Mouse (Mus musculus): ENCODE data around the gene Gm19426. TPM values are rescaled to one million over a fixed set of nuclear protein-coding genes. Genes with fewer than 3 reads are reported as not detected.

The Gm19426 gene
- polyA plus RNA-seq (2012; ENCODE audit: insufficient read depth, insufficient read length, low replicate concordance, missing spikeins), result not detected in 2 replicates

DNA sequence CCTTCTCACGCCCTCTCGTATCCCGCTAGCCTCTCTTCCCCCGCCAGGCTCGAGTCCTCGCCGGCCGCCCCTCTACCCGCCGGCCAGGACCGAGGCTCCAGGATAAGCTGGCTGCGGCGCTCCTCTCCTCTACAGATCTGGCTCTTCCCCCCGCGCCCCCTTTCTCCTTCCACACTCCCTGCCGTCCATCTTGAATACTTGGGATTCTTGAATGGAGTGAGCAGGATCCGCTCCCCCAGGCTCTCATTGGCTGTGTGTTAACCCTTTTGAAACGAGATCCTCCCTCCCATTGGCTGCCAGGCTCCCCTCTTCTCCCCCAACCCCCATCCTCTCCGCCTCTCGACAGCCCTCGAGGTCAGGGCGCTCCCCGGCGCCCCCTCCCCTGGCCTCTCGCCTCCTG is at the start of gene Gm19426:
Gene Gm19426, minus strand, starts transcription at position 95 of the 400 bp plus-strand sequence.
- Histone ChIP-seq H3K4me1 (ENCODE audit: control insufficient read depth, insufficient read depth, low read length) (peaks cover 29% of the 10 kb centered on the region), H3K27ac (ENCODE audit: insufficient read depth, low read depth, low read length) (peak within 1 kb of the TSS; percentile 46; the same call in 1 of the 2 replicates)
- WGBS, result under 1% methylated on average over 25 of the region's 25 CpGs

GRCm38 (mm10) chr2:84793154-84793553 is 49.7 kb upstream of the Gm19426 start:
- TF ChIP-seq POLR2A (IDR thresholded peaks at IDR 0.05; ENCODE audit: insufficient read depth, low read depth, low read length), result no peak
- no peak for TF ChIP-seq CTCF (IDR thresholded peaks at IDR 0.05; ENCODE audit: insufficient read depth, low read depth, low read length)
- WGBS, result 94% methylated on average over 3 of the region's 3 CpGs
- H3K27ac ChIP-seq (ENCODE audit: insufficient read depth, low read depth, low read length), result no peak overlapping the region
- H3K4me1 ChIP-seq (ENCODE audit: control insufficient read depth, insufficient read depth, low read length), result peaks cover under 1% of the 10 kb centered on the region; the same call in 1 of the 2 replicates
- no peak overlapping the region for H3K4me3 ChIP-seq (ENCODE audit: insufficient read depth, low read depth, low read length)

More for the DNA sequence above, at the start of gene Gm19426:
- peak; percentile 50 for TF ChIP-seq POLR2A (IDR thresholded peaks at IDR 0.05; ENCODE audit: insufficient read depth, low read depth, low read length)
- TF ChIP-seq CTCF (IDR thresholded peaks at IDR 0.05; ENCODE audit: insufficient read depth, low read depth, low read length), result no peak
- H3K4me3 ChIP-seq (ENCODE audit: insufficient read depth, low read depth, low read length), result peak within 1 kb of the TSS; percentile 67

GRCm38 (mm10) chr2:84792516-84792915 is 49.1 kb upstream of the Gm19426 start:
- Histone ChIP-seq H3K4me3 (ENCODE audit: insufficient read depth, low read depth, low read length) (no peak overlapping the region), H3K27ac (ENCODE audit: insufficient read depth, low read depth, low read length) (no peak overlapping the region), H3K4me1 (ENCODE audit: control insufficient read depth, insufficient read depth, low read length) (no peaks in the 10 kb centered on the region)
- TF ChIP-seq POLR2A (IDR thresholded peaks at IDR 0.05; ENCODE audit: insufficient read depth, low read depth, low read length) (no peak), CTCF (IDR thresholded peaks at IDR 0.05; ENCODE audit: insufficient read depth, low read depth, low read length) (no peak)
- 76% methylated on average over 3 of the region's 3 CpGs for WGBS

- TF ChIP-seq CTCF (IDR thresholded peaks at IDR 0.05; ENCODE audit: insufficient read depth, low read depth, low read length) (no peak), POLR2A (IDR thresholded peaks at IDR 0.05; ENCODE audit: insufficient read depth, low read depth, low read length) (no peak)
- Histone ChIP-seq H3K4me1 (ENCODE audit: control insufficient read depth, insufficient read depth, low read length) (no peaks in the 10 kb centered on the region), H3K27ac (ENCODE audit: insufficient read depth, low read depth, low read length) (no peak overlapping the region), H3K4me3 (ENCODE audit: insufficient read depth, low read depth, low read length) (no peak overlapping the region)
- 68% methylated on average over 9 of the region's 9 CpGs for WGBS
Observed at GRCm38 (mm10) chr2:84790418-84790817, 47.0 kb upstream of the Gm19426 start.

- Histone ChIP-seq H3K4me3 (ENCODE audit: insufficient read depth, low read depth, low read length) (no peak overlapping the region), H3K4me1 (ENCODE audit: control insufficient read depth, insufficient read depth, low read length) (no peaks in the 10 kb centered on the region), H3K27ac (ENCODE audit: insufficient read depth, low read depth, low read length) (no peak overlapping the region)
- WGBS, result 77% methylated on average over 3 of the region's 3 CpGs
- TF ChIP-seq POLR2A (IDR thresholded peaks at IDR 0.05; ENCODE audit: insufficient read depth, low read depth, low read length) (no peak), CTCF (IDR thresholded peaks at IDR 0.05; ENCODE audit: insufficient read depth, low read depth, low read length) (no peak)
Observed at GRCm38 (mm10) chr2:84788316-84788715, 44.9 kb upstream of the Gm19426 start.

DNA sequence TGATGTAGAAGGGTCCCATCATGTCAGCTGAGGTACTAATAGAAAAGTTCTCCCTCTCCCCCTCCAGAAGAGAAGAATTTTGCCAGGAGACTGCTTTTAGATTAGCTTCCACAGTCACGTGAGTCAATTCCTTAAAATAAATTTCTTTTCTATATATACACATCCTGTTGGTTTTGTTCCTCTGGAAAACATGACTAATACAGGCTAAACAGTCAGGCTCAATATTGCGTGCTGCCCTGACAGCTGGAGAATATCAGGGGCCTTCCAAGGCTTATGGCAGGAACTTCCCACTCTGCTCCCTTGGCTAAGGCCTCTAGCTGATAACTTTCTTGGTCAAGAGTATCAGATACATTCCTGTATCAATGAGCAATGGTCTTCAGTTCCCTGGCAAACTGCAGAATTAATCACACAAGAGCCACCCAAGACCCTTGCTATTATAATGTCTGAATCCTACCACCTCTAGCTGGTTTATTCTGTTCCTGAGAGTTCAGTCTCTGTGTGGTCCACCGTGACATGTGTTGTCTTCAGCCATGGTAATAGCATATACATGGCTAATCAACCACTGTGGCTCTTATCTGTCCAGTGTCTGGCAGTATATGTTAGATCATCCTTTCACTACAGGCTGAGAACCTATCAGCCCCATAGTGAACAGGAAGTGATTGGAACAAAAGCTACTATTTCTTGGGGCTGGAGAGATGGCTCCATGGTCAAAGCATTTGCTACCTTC is 40.5 kb upstream of the Gm19426 start:
- WGBS, result 48% methylated on average over 3 of the region's 3 CpGs
- H3K27ac ChIP-seq (ENCODE audit: insufficient read depth, low read depth, low read length), result no peak overlapping the region
- H3K4me3 ChIP-seq (ENCODE audit: insufficient read depth, low read depth, low read length), result no peak overlapping the region
- H3K4me1 ChIP-seq (ENCODE audit: control insufficient read depth, insufficient read depth, low read length), result no peaks in the 10 kb centered on the region
- TF ChIP-seq POLR2A (IDR thresholded peaks at IDR 0.05; ENCODE audit: insufficient read depth, low read depth, low read length) (no peak), CTCF (IDR thresholded peaks at IDR 0.05; ENCODE audit: insufficient read depth, low read depth, low read length) (no peak)

- WGBS, result 96% methylated on average over 1 of the region's 1 CpGs
- Histone ChIP-seq H3K4me3 (ENCODE audit: insufficient read depth, low read depth, low read length) (no peak overlapping the region), H3K27ac (ENCODE audit: insufficient read depth, low read depth, low read length) (no peak overlapping the region), H3K4me1 (ENCODE audit: control insufficient read depth, insufficient read depth, low read length) (no peaks in the 10 kb centered on the region)
- no peak for TF ChIP-seq CTCF (IDR thresholded peaks at IDR 0.05; ENCODE audit: insufficient read depth, low read depth, low read length)
- TF ChIP-seq POLR2A (IDR thresholded peaks at IDR 0.05; ENCODE audit: insufficient read depth, low read depth, low read length), result no peak
Observed at GRCm38 (mm10) chr2:84783315-84783714, 39.9 kb upstream of the Gm19426 start.

GRCm38 (mm10) chr2:84779210-84779609 is 35.8 kb upstream of the Gm19426 start:
- TF ChIP-seq POLR2A (IDR thresholded peaks at IDR 0.05; ENCODE audit: insufficient read depth, low read depth, low read length) (no peak), CTCF (IDR thresholded peaks at IDR 0.05; ENCODE audit: insufficient read depth, low read depth, low read length) (no peak)
- peaks cover 7% of the 10 kb centered on the region for H3K4me1 ChIP-seq (ENCODE audit: control insufficient read depth, insufficient read depth, low read length)
- no peak overlapping the region for H3K27ac ChIP-seq (ENCODE audit: insufficient read depth, low read depth, low read length)
- H3K4me3 ChIP-seq (ENCODE audit: insufficient read depth, low read depth, low read length), result no peak overlapping the region
- 55% methylated on average over 6 of the region's 6 CpGs for WGBS

DNA sequence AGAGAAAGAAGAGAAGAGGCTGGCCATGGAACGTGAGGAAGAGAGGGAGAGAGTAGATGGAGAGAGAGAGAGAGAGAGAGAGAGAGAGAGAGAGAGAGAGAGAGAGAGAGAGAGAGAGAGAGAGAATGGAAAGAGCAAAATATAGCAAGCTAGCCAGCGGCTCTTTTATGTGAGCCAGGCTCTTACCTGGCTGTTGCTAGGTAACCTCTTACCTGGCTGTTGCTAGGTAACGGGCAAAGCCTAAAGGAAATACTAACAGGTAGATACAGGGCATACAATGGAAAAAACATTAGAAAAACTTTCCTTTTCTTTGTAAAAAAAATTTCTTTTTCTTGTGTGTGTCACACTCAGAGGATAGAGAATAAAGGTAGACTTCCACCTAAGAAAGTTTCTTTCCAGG is 34.3 kb upstream of the Gm19426 start:
- TF ChIP-seq CTCF (IDR thresholded peaks at IDR 0.05; ENCODE audit: insufficient read depth, low read depth, low read length) (no peak), POLR2A (IDR thresholded peaks at IDR 0.05; ENCODE audit: insufficient read depth, low read depth, low read length) (no peak)
- Histone ChIP-seq H3K4me3 (ENCODE audit: insufficient read depth, low read depth, low read length) (no peak overlapping the region), H3K4me1 (ENCODE audit: control insufficient read depth, insufficient read depth, low read length) (peaks cover 10% of the 10 kb centered on the region), H3K27ac (ENCODE audit: insufficient read depth, low read depth, low read length) (no peak overlapping the region)
- 64% methylated on average over 3 of the region's 3 CpGs for WGBS
